Mouse (Mus musculus) erythroblast, embryonic 14.5 days (primary cell): ENCODE measurements around the gene Cux2. TPM values are rescaled to one million over a fixed set of nuclear protein-coding genes. Genes with fewer than 3 reads are reported as not detected.

Experiments used
- H3K27me3 ChIP-seq: 2 replicates; pipeline ENCODE4 v1.6.1; 2012; ENCODE audit warnings: inconsistent platforms; ENCODE audit not compliant: control insufficient read depth
- H3K36me3 ChIP-seq: 2 replicates; pipeline ENCODE4 v1.6.1; 2012; ENCODE audit warnings: mild to moderate bottlenecking, inconsistent platforms; ENCODE audit not compliant: control insufficient read depth
- H3K4me1 ChIP-seq: 2 replicates; pipeline ENCODE4 v1.6.1; 2012; ENCODE audit warnings: inconsistent platforms; ENCODE audit not compliant: control insufficient read depth
- H3K4me3 ChIP-seq: replicated peaks from 2 replicates; pipeline ENCODE3; 2012; ENCODE audit warnings: moderate library complexity, mild to moderate bottlenecking, inconsistent platforms
- H3K9me3 ChIP-seq: 2 replicates; pipeline ENCODE4 v1.6.1; 2012; ENCODE audit warnings: low read length, inconsistent platforms, mixed read lengths; ENCODE audit not compliant: control insufficient read depth
- GATA1 ChIP-seq: IDR thresholded peaks from 2 replicates; pipeline ENCODE4 v1.6.1; 2012; ENCODE audit warnings: low read length, inconsistent platforms, mixed read lengths
- TAL1 ChIP-seq: IDR thresholded peaks from 3 replicates; pipeline ENCODE4 v1.6.1; 2012; ENCODE audit warnings: low read length, inconsistent platforms, mixed read lengths
- polyA plus RNA-seq: library from polyadenylated mRNA; stranded (reverse); fragments of >175 nt; gene quantifications from 2 replicates; pipeline ENCODE4 v1.2.3, GENCODE M21; 2012

Gene Cux2
- polyA plus RNA-seq, 1 experiment = 0.05 TPM

GRCm38 (mm10) chr5:121946657-121947245, 103.2 kb downstream of the Cux2 start:
- Histone ChIP-seq H3K36me3 (no peaks in the 10 kb centered on the region), H3K4me1 (no peaks in the 10 kb centered on the region), H3K9me3 (no peaks in the 10 kb centered on the region), H3K4me3 (no peak overlapping the region), H3K27me3 (peaks cover 25% of the 10 kb centered on the region)
- no peak for TF ChIP-seq GATA1
- no peak for TF ChIP-seq TAL1

GRCm38 (mm10) chr5:121945819-121946218, 104.1 kb downstream of the Cux2 start:
- Histone ChIP-seq H3K4me1 (no peaks in the 10 kb centered on the region), H3K36me3 (no peaks in the 10 kb centered on the region), H3K9me3 (no peaks in the 10 kb centered on the region), H3K27me3 (peaks cover 25% of the 10 kb centered on the region), H3K4me3 (no peak overlapping the region)
- TF ChIP-seq TAL1 (no peak), GATA1 (no peak)

DNA sequence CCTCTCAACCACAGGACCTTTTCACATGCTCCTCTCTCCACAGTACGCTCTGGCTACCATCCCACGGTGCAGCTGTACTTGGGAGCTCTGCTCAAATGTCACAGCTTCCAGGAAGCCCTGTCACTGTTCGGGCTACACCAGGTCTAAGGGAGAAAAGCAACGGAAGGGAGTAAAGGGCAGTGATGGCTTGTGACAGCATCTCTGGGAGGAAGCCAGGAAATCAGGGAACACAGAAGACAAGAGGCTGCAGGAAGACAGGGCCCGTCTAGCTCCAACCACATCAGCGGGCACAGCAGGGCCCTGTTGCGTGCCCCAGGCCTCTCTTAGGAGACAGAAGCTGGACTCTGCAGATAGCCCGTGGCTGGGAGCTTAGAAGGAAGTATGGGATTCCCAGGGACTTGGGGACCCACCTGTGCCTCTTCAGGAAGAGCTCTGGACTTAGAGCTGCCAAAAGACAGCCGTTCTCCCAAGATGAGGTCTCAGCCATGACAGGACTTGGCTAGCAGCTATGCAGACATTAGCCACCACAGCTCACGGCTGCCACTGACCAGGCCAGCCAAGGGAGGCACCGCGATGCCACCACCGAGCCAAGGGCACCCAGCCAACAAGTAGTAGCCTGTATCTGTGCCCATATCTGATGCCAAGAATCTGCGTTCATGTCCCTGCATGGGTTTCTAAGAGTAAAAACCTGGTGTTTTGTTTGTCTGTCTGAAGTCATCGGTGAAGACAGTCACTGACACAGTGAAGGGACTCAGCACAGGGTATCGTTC, 105.7 kb downstream of the Cux2 start:
- H3K4me1 ChIP-seq = no peaks in the 10 kb centered on the region
- TF ChIP-seq TAL1 (no peak), GATA1 (no peak)
- no peak overlapping the region for H3K4me3 ChIP-seq
- no peaks in the 10 kb centered on the region for H3K36me3 ChIP-seq
- H3K27me3 ChIP-seq = peaks cover 19% of the 10 kb centered on the region
- no peaks in the 10 kb centered on the region for H3K9me3 ChIP-seq

DNA sequence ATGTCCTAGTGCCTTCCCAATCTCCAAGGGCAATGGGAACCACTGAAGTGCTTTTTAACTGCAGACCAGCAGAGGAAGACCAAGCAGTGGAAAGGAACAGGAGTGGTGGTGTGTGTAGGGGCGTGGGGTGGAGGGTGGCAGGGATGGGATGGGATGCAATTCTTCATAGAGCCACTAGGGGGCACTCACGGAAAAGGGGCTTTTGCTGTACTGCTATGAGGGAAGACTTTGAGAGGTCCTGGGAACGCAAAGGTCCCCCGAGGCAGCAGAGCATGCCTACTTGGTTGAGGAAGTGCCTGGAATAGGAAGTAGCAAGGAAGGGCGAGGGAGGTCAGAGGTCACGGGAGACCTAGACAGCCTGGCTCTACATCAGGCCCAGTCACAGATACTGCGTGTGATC, 106.4 kb downstream of the Cux2 start:
- Histone ChIP-seq H3K36me3 (no peaks in the 10 kb centered on the region), H3K4me1 (no peaks in the 10 kb centered on the region), H3K27me3 (peaks cover 12% of the 10 kb centered on the region), H3K9me3 (no peaks in the 10 kb centered on the region), H3K4me3 (no peak overlapping the region)
- no peak for TF ChIP-seq GATA1
- TF ChIP-seq TAL1 = no peak

DNA sequence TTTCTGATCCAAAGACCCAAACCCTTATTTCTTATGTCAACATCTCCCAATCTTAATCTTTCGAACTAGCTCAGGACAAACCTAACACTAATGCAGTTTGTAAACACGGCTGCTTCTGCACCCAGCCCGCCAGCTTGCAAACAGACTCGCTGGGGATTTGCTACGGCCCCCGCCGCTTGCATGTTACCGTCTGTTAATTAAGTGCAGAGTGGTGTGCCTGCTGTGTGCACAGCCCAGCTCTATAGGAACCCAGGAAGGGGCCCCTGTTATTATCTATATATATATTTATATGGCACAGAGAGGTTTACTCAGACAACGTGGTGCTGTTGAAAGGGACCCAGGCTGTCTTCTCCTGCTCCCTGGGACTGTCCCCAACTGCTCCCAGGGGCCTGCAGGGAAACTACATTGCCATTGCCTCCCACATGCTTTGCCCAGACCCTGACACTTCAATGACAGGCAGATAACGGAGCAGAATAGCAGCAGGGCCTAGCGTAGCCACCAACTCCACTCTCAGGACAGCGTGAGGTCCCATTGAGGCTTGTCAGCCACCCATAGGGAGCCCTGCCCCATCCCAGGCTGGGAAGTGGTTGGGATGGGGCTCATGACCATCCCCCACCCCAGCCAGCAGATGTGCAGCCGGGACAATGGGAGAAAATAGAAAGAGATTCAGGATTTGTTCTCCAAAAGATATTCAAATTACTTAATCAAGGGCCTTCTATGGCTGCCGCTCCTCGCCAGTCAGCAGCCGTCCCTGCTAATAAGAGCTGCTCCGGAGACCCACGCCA, 111.6 kb downstream of the Cux2 start:
- H3K4me3 ChIP-seq = no peak overlapping the region
- H3K9me3 ChIP-seq = no peaks in the 10 kb centered on the region
- no peaks in the 10 kb centered on the region for H3K4me1 ChIP-seq
- no peaks in the 10 kb centered on the region for H3K27me3 ChIP-seq
- no peak for TF ChIP-seq GATA1
- no peak for TF ChIP-seq TAL1
- no peaks in the 10 kb centered on the region for H3K36me3 ChIP-seq

GRCm38 (mm10) chr5:121930261-121930660, 119.6 kb downstream of the Cux2 start:
- Histone ChIP-seq H3K27me3 (peaks cover 6% of the 10 kb centered on the region), H3K4me1 (no peaks in the 10 kb centered on the region), H3K36me3 (no peaks in the 10 kb centered on the region), H3K9me3 (no peaks in the 10 kb centered on the region), H3K4me3 (no peak overlapping the region)
- no peak for TF ChIP-seq GATA1
- TF ChIP-seq TAL1 = no peak

GRCm38 (mm10) chr5:121928362-121929000, 121.4 kb downstream of the Cux2 start:
- Histone ChIP-seq H3K36me3 (no peaks in the 10 kb centered on the region), H3K27me3 (peaks cover 10% of the 10 kb centered on the region), H3K4me3 (no peak overlapping the region), H3K4me1 (no peaks in the 10 kb centered on the region), H3K9me3 (no peaks in the 10 kb centered on the region)
- no peak for TF ChIP-seq GATA1
- TF ChIP-seq TAL1 = no peak

DNA sequence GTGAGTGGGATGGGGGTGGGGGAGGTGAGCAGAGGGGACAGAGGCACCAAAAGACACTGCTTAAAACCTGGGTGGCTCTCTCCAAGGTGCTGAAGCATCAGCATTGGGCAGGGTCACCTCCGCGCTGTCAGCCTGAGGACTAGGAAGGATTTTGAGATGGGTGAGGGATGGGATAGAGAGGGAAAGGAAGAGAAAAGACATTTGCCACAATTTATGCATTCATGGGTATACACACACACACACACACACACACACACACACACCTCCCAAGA, 123.4 kb downstream of the Cux2 start:
- Histone ChIP-seq H3K36me3 (no peaks in the 10 kb centered on the region), H3K27me3 (peaks cover 10% of the 10 kb centered on the region), H3K4me1 (no peaks in the 10 kb centered on the region), H3K9me3 (no peaks in the 10 kb centered on the region), H3K4me3 (no peak overlapping the region)
- TF ChIP-seq TAL1 (no peak), GATA1 (no peak)
